Mouse (Mus musculus): Measurements from ENCODE around the gene Ubash3b. TPM values are rescaled to one million over a fixed set of nuclear protein-coding genes. Genes with fewer than 3 reads are reported as not detected.

The Ubash3b gene
- polyA plus RNA-seq, 1 experiment from 2014 or later = 5.7 TPM

DNA sequence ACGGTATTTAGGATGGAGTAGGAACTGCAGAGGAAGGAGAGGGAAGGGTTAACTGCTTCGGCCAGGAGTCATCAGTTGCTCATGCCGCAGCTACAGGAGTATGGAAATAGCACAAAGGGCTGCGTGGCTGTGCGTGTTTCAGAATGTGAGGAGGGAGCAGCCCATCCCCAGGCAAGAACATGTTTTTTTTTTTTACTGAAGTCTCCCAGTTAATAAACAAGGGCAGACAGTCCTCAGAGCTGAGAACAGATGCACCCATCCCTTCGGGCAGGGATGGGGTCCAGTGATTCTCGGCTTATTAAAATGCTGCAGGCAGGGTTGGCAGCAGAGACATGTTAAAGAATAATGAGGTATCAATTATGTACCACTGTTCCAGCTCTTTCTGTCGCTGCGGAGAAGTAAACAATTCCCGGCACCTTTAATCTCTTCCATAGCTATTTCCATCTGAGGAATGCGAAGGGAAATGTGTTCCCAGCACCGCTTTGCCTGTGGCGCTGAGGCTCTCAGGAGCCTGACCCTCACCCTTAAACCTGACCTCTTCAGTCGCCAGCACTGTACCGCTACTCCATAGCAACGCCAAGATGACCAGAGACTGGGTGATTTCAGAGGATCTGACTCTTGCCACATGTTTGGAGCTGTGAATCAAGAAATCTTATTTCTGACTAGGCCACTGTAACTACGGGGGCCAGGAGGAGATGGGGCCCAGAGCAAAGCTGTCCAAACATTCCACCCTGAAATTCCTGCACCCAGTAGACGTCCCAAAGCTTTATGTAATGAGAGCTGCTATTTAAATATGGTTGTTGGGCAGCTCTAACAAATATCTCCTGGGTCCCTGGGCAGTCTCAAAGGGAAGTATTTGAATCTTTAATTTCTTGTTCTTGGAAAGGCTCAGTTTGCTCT, 129.7 kb downstream of the Ubash3b start:
- Histone ChIP-seq H3K4me3 (replicated peaks) (no peak overlapping the region), H3K4me1 (replicated peaks) (no peaks in the 10 kb centered on the region), H3K27me3 (no peaks in the 10 kb centered on the region), H3K36me3 (replicated peaks) (no peaks in the 10 kb centered on the region), H3K9ac (no peak overlapping the region), H3K4me2 (no peak overlapping the region), H3K9me3 (replicated peaks) (no peaks in the 10 kb centered on the region), H3K27ac (replicated peaks) (no peak overlapping the region)
- 76% methylated on average over 18 of the region's 18 CpGs for WGBS (ENCODE audit: insufficient replicate concordance)
- no peak for ATAC-seq (ENCODE audit: insufficient read depth)

DNA sequence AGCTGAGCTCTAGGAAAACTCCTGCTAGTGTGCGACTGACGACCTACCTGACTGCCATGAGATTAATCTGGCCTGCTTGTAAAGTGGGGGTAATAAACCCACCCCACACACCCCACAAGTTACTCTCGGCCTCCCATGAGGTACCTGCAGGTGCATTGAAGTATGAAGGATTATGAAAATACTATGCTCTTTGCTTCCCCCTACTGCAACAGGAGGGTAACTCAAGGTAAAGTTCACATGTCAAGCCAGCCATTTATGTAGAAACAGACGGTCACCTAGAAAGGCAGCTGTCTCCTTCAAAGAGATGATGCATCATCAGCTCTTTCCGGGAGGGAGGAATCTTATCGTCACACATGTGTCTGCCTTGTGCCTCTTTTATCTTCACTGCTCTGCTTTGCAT, 131.7 kb downstream of the Ubash3b start:
- Histone ChIP-seq H3K4me3 (replicated peaks) (no peak overlapping the region), H3K4me2 (no peak overlapping the region), H3K36me3 (replicated peaks) (no peaks in the 10 kb centered on the region), H3K4me1 (replicated peaks) (no peaks in the 10 kb centered on the region), H3K9ac (no peak overlapping the region), H3K27me3 (no peaks in the 10 kb centered on the region), H3K9me3 (replicated peaks) (no peaks in the 10 kb centered on the region), H3K27ac (replicated peaks) (no peak overlapping the region)
- WGBS (ENCODE audit: insufficient replicate concordance) = 53% methylated on average over 6 of the region's 6 CpGs
- ATAC-seq (ENCODE audit: insufficient read depth) = no peak

DNA sequence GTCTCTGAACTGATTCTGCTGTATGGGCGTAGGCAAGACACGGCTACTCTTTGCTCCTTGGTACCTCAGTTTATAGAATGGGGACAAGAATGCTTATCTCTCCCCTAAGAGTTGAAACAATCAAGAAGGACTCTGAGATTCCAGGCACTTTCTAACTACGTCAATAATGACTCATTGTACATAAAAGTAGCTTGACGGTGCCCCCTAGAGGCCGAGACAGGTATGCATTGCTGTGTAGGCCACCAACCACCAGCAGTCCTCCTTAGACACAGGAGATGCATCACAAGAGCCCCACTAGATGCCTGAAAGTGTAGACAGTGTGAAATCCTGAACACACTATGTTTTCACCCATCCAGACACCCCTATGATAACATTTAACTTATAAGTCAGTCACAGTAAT, 133.0 kb downstream of the Ubash3b start:
- Histone ChIP-seq H3K9me3 (replicated peaks) (no peaks in the 10 kb centered on the region), H3K27me3 (no peaks in the 10 kb centered on the region), H3K4me1 (replicated peaks) (no peaks in the 10 kb centered on the region), H3K9ac (no peak overlapping the region), H3K4me2 (no peak overlapping the region), H3K36me3 (replicated peaks) (no peaks in the 10 kb centered on the region), H3K4me3 (replicated peaks) (no peak overlapping the region), H3K27ac (replicated peaks) (no peak overlapping the region)
- 40% methylated on average over 5 of the region's 5 CpGs for WGBS (ENCODE audit: insufficient replicate concordance)
- ATAC-seq (ENCODE audit: insufficient read depth) = no peak

DNA sequence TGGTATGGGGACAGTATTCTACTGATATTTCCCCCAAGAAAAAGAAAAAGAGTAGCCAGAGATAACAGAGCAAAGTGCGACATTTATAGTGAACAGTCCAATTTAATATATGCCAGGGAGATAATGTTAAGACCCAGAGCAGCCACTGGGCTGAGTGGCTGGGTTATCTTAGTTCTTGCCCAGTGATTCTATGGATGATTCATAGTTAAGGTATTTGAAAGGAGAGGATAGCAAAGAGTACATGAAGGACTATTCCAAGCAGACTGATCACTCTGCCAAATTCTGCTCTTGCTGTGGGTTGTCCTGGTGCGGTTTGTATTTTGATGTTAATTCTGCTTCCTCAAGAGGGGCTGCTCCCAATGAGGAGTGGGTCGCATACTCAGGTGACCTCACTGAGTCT, 139.8 kb downstream of the Ubash3b start:
- WGBS (ENCODE audit: insufficient replicate concordance) = 70% methylated on average over 3 of the region's 3 CpGs
- ATAC-seq (ENCODE audit: insufficient read depth) = no peak
- Histone ChIP-seq H3K4me2 (no peak overlapping the region), H3K4me1 (replicated peaks) (no peaks in the 10 kb centered on the region), H3K36me3 (replicated peaks) (no peaks in the 10 kb centered on the region), H3K27ac (replicated peaks) (no peak overlapping the region), H3K9me3 (replicated peaks) (no peaks in the 10 kb centered on the region), H3K27me3 (no peaks in the 10 kb centered on the region), H3K4me3 (replicated peaks) (no peak overlapping the region), H3K9ac (no peak overlapping the region)

DNA sequence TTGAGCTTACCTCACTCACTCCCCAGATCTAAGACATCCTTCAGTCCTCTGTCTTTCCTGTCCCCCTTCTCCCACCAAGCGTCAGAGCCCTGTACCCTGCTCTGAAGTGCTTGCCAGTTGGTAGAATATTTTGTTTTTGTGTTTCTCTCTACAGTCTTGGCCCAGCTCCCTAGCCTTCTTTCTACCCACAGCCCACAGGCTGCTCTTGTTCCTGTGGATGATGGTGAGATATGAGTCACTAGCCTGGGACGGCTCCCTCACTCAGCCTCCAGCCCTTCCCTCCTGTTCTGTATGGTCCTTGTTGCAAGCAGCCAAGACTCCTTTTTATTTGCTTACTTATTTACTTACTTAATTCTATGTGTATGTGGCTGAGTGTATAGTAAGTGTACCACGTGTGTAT, 141.0 kb downstream of the Ubash3b start:
- Histone ChIP-seq H3K27ac (replicated peaks) (no peak overlapping the region), H3K4me1 (replicated peaks) (no peaks in the 10 kb centered on the region), H3K9ac (no peak overlapping the region), H3K4me3 (replicated peaks) (no peak overlapping the region), H3K27me3 (no peaks in the 10 kb centered on the region), H3K4me2 (no peak overlapping the region), H3K9me3 (replicated peaks) (no peaks in the 10 kb centered on the region), H3K36me3 (replicated peaks) (no peaks in the 10 kb centered on the region)
- 63% methylated on average over 3 of the region's 3 CpGs for WGBS (ENCODE audit: insufficient replicate concordance)
- no peak for ATAC-seq (ENCODE audit: insufficient read depth)

DNA sequence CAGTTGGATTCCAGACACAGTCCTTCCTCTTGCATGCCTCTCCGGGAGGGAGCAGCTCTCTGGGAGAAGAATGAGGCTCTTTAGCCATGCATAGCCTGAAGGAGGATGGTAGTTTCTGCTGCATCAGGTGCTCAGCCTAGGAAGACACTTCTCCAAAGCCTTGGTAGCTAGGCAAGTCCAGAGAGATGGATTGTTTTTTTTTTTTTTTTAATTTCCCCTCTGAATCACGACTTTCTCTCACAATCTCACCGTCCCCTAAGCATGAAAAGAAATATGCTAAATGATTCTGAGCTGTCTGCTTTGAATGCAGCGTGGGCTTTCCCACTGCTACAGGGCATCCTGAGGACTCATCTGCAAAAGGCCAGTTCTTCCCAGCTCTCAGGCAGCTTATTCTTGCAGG, 147.0 kb downstream of the Ubash3b start:
- Histone ChIP-seq H3K27ac (replicated peaks) (no peak overlapping the region), H3K4me1 (replicated peaks) (no peaks in the 10 kb centered on the region), H3K9ac (no peak overlapping the region), H3K4me2 (no peak overlapping the region), H3K36me3 (replicated peaks) (no peaks in the 10 kb centered on the region), H3K4me3 (replicated peaks) (no peak overlapping the region), H3K27me3 (no peaks in the 10 kb centered on the region), H3K9me3 (replicated peaks) (no peaks in the 10 kb centered on the region)
- ATAC-seq (ENCODE audit: insufficient read depth) = no peak
- 61% methylated on average over 4 of the region's 4 CpGs for WGBS (ENCODE audit: insufficient replicate concordance)

DNA sequence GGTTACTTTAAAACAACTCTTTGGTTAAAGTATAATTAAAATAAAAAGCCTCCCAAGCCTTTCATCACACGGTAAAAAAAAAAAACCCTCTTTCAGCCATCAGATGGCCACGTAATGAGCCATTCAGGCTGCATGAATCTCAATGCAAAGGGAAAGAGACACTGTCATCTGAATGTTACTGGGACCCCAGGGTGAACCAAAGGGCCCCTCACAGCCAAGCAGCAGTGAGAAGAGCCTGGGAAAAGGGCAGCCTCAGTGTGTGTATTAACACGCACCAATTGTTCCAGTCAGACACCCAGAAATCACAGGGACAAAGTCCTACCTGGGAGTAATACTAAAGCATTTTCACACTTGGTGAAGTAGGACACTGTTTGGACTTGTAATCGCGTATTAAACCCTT, 149.0 kb downstream of the Ubash3b start:
- Histone ChIP-seq H3K4me1 (replicated peaks) (no peaks in the 10 kb centered on the region), H3K9me3 (replicated peaks) (no peaks in the 10 kb centered on the region), H3K27me3 (no peaks in the 10 kb centered on the region), H3K9ac (no peak overlapping the region), H3K27ac (replicated peaks) (no peak overlapping the region), H3K4me3 (replicated peaks) (no peak overlapping the region), H3K4me2 (no peak overlapping the region), H3K36me3 (replicated peaks) (no peaks in the 10 kb centered on the region)
- WGBS (ENCODE audit: insufficient replicate concordance) = 74% methylated on average over 5 of the region's 5 CpGs
- ATAC-seq (ENCODE audit: insufficient read depth) = no peak

DNA sequence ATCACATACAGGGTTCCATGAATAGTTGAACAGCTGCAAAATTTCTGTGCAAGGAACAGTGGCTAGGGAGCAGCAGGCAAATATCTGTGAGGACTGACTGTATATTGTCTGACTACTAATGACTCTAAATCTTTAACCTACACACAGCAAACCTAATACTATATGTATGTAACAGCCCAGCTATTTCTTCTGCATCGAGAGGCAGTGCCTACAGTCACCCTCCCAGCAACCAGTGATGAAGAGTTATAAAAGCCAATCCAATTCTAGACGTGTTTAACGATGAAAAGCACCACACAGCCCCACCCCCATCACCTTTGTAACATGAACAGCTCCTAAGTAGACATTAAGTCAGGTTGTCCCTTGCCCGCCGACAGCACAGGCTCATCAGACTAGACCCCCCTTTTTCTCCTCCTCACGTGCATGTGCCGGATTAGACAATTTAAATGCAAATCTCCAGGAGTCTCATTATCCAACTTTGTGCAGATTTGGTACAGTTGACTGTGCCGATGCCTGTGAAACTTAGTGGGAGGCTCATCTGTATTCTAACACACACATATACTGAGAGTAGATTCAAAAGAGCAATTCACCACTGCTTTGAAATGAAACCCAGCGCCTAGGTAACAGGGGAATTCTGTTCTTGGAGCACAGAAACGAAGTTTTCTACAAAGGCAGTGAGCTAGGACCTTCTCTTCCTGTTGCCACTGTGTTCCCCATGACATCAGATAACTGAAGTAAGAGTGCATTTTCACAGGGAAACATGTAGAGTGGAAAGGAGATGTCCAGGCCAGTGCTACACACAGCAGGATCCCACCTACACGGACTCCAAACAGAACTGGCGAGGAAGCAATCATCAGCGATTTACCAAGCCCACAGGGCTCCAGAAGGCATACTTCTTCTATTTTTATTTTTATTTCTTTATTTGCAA, 149.7 kb downstream of the Ubash3b start:
- Histone ChIP-seq H3K9ac (no peak overlapping the region), H3K9me3 (replicated peaks) (no peaks in the 10 kb centered on the region), H3K4me1 (replicated peaks) (no peaks in the 10 kb centered on the region), H3K27me3 (no peaks in the 10 kb centered on the region), H3K27ac (replicated peaks) (no peak overlapping the region), H3K4me3 (replicated peaks) (no peak overlapping the region), H3K4me2 (no peak overlapping the region), H3K36me3 (replicated peaks) (no peaks in the 10 kb centered on the region)
- WGBS (ENCODE audit: insufficient replicate concordance) = 71% methylated on average over 13 of the region's 13 CpGs
- no peak for ATAC-seq (ENCODE audit: insufficient read depth)

DNA sequence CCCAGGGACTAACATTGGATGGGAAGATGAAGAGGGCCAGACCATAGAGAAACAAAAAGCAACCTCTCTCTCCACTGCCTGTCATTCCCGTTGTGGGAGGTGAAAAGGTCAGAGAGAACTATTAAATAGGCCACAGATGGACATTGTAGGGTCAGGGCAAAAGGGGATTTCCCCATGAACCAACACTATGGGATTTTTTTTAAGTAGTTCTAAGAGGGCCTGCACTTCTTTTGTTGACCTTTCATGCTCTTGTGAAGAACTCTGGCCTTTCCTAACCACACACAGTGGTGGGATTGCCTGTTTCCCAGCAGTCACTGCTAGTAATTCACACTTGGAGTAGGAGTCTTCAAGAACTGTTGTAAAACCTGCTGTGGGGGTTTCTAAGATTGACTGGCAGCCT, 153.7 kb downstream of the Ubash3b start:
- no peak for ATAC-seq (ENCODE audit: insufficient read depth)
- Histone ChIP-seq H3K9me3 (replicated peaks) (no peaks in the 10 kb centered on the region), H3K27ac (replicated peaks) (no peak overlapping the region), H3K4me2 (no peak overlapping the region), H3K4me1 (replicated peaks) (no peaks in the 10 kb centered on the region), H3K4me3 (replicated peaks) (no peak overlapping the region), H3K27me3 (no peaks in the 10 kb centered on the region), H3K36me3 (replicated peaks) (no peaks in the 10 kb centered on the region), H3K9ac (no peak overlapping the region)
- WGBS (ENCODE audit: insufficient replicate concordance) = 27% methylated on average over 1 of the region's 1 CpGs

DNA sequence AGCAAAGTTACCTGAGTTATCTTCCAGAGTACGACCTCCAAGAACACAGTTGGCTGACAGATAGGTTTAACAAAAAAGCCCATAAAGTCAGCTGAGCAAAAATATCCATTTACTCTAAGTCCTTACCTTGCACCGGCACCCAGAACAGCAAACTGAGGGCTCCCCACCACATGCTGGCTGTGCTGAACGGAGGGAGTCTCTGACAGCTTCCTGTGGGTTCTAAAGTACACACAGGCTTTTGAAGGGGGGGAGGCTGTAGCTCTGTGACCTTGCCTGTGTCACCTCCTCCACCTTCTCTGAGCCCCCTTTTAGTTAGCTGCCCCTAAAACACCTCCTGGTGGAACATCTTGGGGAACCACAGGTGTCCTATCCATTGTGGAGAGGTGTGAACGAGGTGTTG, 157.1 kb downstream of the Ubash3b start, which contains the start of gene Crtam:
TSS of gene Crtam (minus strand) at position 214 of the 400 bp plus-strand sequence.
- H3K4me2 ChIP-seq = no peak within 1 kb of the TSS
- H3K4me1 ChIP-seq (replicated peaks) = no peaks in the 10 kb centered on the region
- H3K4me3 ChIP-seq (replicated peaks) = no peak within 1 kb of the TSS
- H3K36me3 ChIP-seq (replicated peaks) = no peaks in the 10 kb centered on the region
- no peak within 1 kb of the TSS for H3K9ac ChIP-seq
- H3K27me3 ChIP-seq = no peaks in the 10 kb centered on the region
- 19% methylated on average over 4 of the region's 4 CpGs for WGBS (ENCODE audit: insufficient replicate concordance)
- no peak for ATAC-seq (ENCODE audit: insufficient read depth)
- no peak within 1 kb of the TSS for H3K27ac ChIP-seq (replicated peaks)
- H3K9me3 ChIP-seq (replicated peaks) = no peaks in the 10 kb centered on the region

DNA sequence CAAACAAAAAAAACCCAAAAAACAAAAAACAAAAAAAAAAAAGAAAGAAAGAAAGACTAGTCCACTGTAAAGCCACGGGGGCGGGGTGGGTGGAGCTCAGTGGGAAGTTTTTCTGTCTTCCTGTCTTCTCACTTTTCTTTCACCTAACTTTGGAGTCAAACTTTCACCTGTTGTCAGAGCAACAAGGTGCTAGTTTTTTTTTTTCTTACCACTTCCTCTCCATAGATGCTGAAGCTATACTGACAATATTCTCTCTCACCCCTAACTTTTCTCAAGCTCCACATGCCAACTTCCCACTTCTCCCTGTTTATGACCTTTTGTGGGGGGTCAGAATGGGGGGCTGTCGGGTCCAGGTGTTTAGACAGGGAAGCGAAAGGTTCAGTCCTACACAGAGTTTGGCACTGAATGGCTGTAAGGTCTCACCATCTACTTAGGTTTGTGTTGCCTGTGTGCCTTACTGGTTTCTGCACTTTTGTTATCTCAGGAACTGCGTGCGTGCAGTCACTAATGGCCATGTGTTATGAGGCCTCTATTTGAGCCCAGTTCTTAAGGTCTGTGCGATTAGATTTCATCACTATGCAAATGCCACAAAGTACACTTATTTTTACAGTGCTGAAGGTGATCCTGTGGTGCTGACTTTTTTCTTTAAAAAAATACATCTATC, 164.2 kb downstream of the Ubash3b start:
- Histone ChIP-seq H3K27ac (replicated peaks) (no peak overlapping the region), H3K4me1 (replicated peaks) (no peaks in the 10 kb centered on the region), H3K9me3 (replicated peaks) (no peaks in the 10 kb centered on the region), H3K4me2 (no peak overlapping the region), H3K36me3 (replicated peaks) (no peaks in the 10 kb centered on the region), H3K9ac (no peak overlapping the region), H3K4me3 (replicated peaks) (no peak overlapping the region), H3K27me3 (no peaks in the 10 kb centered on the region)
- ATAC-seq (ENCODE audit: insufficient read depth) = no peak
- WGBS (ENCODE audit: insufficient replicate concordance) = 59% methylated on average over 7 of the region's 7 CpGs
